Mouse (Mus musculus) ES-E14 (cell line): ENCODE measurements around the gene Ntmt1. TPM values are rescaled to one million over a fixed set of nuclear protein-coding genes. Genes with fewer than 3 reads are reported as not detected.

ENCODE experiments used
- DNase-seq: peaks from one replicate; pipeline ENCODE4 v3.0.0-alpha.2; 2013; ENCODE audit warnings: low read depth, low spot score
- H3K27ac ChIP-seq: 2 replicates; pipeline ENCODE4 v1.5.1; 2012; ENCODE audit warnings: low read depth, mild to moderate bottlenecking, low read length, moderate library complexity, mixed read lengths; ENCODE audit not compliant: poor library complexity, insufficient read depth, severe bottlenecking
- H3K36me3 ChIP-seq: 2 replicates; pipeline ENCODE4 v1.6.1; 2012; ENCODE audit warnings: mild to moderate bottlenecking, low read length, moderate library complexity, mixed read lengths; ENCODE audit not compliant: control insufficient read depth, poor library complexity, insufficient read depth, severe bottlenecking
- H3K4me1 ChIP-seq, 2 experiments: fragments of 150-350 bp in 1 of 2; sonication (generic) in 1 of 2; 2 replicates each; pipeline ENCODE4 v1.6.1; 2012; ENCODE audit warnings: low read length in 2 of 2, mild to moderate bottlenecking in 1 of 2, mixed read lengths in 1 of 2; ENCODE audit not compliant: control insufficient read depth in 2 of 2, insufficient read depth in 2 of 2, poor library complexity in 1 of 2
- H3K4me3 ChIP-seq, 2 experiments: fragments of 150-350 bp in 1 of 2; sonication (generic) in 1 of 2; 2 replicates each; pipeline ENCODE4 v1.5.1; 2012; ENCODE audit warnings: low read length in 2 of 2, low read depth in 1 of 2, mild to moderate bottlenecking in 1 of 2, mixed read lengths in 1 of 2; ENCODE audit not compliant: insufficient read depth in 1 of 2, poor library complexity in 1 of 2, severe bottlenecking in 1 of 2
- H3K9ac ChIP-seq: 2 replicates; pipeline ENCODE4 v1.6.1; 2012; ENCODE audit warnings: low read depth, mild to moderate bottlenecking, low read length, mixed read lengths; ENCODE audit not compliant: poor library complexity, insufficient read depth, severe bottlenecking
- H3K9me3 ChIP-seq: fragments of 150-350 bp; sonication (generic); 2 replicates; pipeline ENCODE4 v1.6.1; 2012; ENCODE audit warnings: low read depth, mild to moderate bottlenecking, low read length; ENCODE audit not compliant: control insufficient read depth, insufficient read depth
- CHD2 ChIP-seq: IDR thresholded peaks from 2 replicates; pipeline ENCODE4 v1.6.1; 2014; ENCODE audit warnings: mild to moderate bottlenecking, low read depth, low read length, inconsistent platforms
- HCFC1 ChIP-seq: IDR thresholded peaks from 2 replicates; pipeline ENCODE4 v1.6.1; 2012; ENCODE audit warnings: low read length, inconsistent platforms, borderline replicate concordance; ENCODE audit not compliant: insufficient read depth
- MAFK ChIP-seq: IDR thresholded peaks from 2 replicates; pipeline ENCODE4 v1.6.1; 2014; ENCODE audit warnings: mild to moderate bottlenecking, low read depth, low read length, inconsistent platforms; ENCODE audit not compliant: insufficient read depth
- ZC3H11A ChIP-seq: IDR thresholded peaks from 2 replicates; pipeline ENCODE4 v1.6.1; 2012; ENCODE audit warnings: low read depth, mild to moderate bottlenecking, inconsistent platforms, low read length, borderline replicate concordance
- ZNF384 ChIP-seq: IDR thresholded peaks from 2 replicates; pipeline ENCODE4 v1.6.1; 2012; ENCODE audit warnings: low read depth, low read length, inconsistent platforms
- in situ Hi-C, 2 experiments: fragments of 600-800 bp; cut with MboI; formaldehyde crosslinking; loops; one replicate each; pipeline ENCODE4 v1.15.1; 2025; ENCODE audit warnings: low sequenced_read_pairs in 2 of 2, inconsistent platforms in 1 of 2; ENCODE audit not compliant: unreplicated experiment in 2 of 2
- total RNA-seq: library from RNA; depleted of rRNA; stranded (reverse); fragments of 300-350 nt; gene quantifications from 2 replicates; pipeline ENCODE4 v1.2.3, GENCODE M21; 2012

The Ntmt1 gene
- total RNA-seq, 1 experiment: 47.3 TPM

GRCm38 (mm10) chr2:30830283-30830795 lies 22.7 kb downstream of the Ntmt1 start, which contains the start of gene Asb6:
Gene Asb6, minus strand, starts transcription at chr2:30830333.
- H3K9ac ChIP-seq: no peak within 1 kb of the TSS
- H3K36me3 ChIP-seq: peaks cover 10% of the 10 kb centered on the region
- no peak for DNase-seq
- TF ChIP-seq CHD2: no peak
- TF ChIP-seq MAFK: no peak
- no peaks in the 10 kb centered on the region for H3K9me3 ChIP-seq
- no peak within 1 kb of the TSS for H3K27ac ChIP-seq
- peaks cover 2 to 9% of the 10 kb centered on the region in 2 experiments for H3K4me1 ChIP-seq
- in situ Hi-C loops: no loop called here
- H3K4me3 ChIP-seq: no peak within 1 kb of the TSS

- H3K27ac ChIP-seq: no peak overlapping the region
- DNase-seq: no peak
- no peaks in the 10 kb centered on the region for H3K36me3 ChIP-seq
- in situ Hi-C loops: no loop called here
- no peak overlapping the region for H3K9ac ChIP-seq
- no peak for TF ChIP-seq CHD2
- TF ChIP-seq MAFK: no peak
- no peak for TF ChIP-seq ZC3H11A
- TF ChIP-seq HCFC1: no peak
- TF ChIP-seq ZNF384: no peak
- no peaks in the 10 kb centered on the region for H3K9me3 ChIP-seq
- H3K4me3 ChIP-seq: no peak overlapping the region
- peaks cover 5 to 18% of the 10 kb centered on the region in 2 experiments for H3K4me1 ChIP-seq
Measured at GRCm38 (mm10) chr2:30833644-30834043, 26.0 kb downstream of the Ntmt1 start.

- no peak within 1 kb of the TSS for H3K27ac ChIP-seq
- no peaks in the 10 kb centered on the region for H3K36me3 ChIP-seq
- no peak for DNase-seq
- no peaks in the 10 kb centered on the region for H3K9me3 ChIP-seq
- TF ChIP-seq ZC3H11A (no peak), CHD2 (no peak), MAFK (no peak), HCFC1 (no peak), ZNF384 (no peak)
- H3K4me1 ChIP-seq: peaks cover 5 to 18% of the 10 kb centered on the region in 2 experiments
- in situ Hi-C loops: no loop called here
- no peak within 1 kb of the TSS for H3K9ac ChIP-seq
- H3K4me3 ChIP-seq: no peak within 1 kb of the TSS
Measured at GRCm38 (mm10) chr2:30834373-30835022, 26.9 kb downstream of the Ntmt1 start, which contains the start of gene Prrx2. Gene Prrx2, plus strand, starts transcription at chr2:30834972.

GRCm38 (mm10) chr2:30836238-30836990 lies 28.8 kb downstream of the Ntmt1 start:
- Histone ChIP-seq H3K9me3 (no peaks in the 10 kb centered on the region), H3K27ac (no peak overlapping the region), H3K4me1 (peaks cover 5 to 18% of the 10 kb centered on the region in 2 experiments), H3K9ac (no peak overlapping the region), H3K4me3 (no peak overlapping the region), H3K36me3 (no peaks in the 10 kb centered on the region)
- in situ Hi-C loops: no loop called here
- no peak for DNase-seq
- TF ChIP-seq HCFC1 (no peak), ZNF384 (no peak), ZC3H11A (no peak), MAFK (no peak), CHD2 (no peak)
